Mouse (Mus musculus): ENCODE results near the gene Efcc1.
"Not testable (repeated sequence)": the region's sequence is repeated elsewhere in the genome, so short reads cannot be mapped to it uniquely, and the experiment has no call there.

The Efcc1 gene

DNA sequence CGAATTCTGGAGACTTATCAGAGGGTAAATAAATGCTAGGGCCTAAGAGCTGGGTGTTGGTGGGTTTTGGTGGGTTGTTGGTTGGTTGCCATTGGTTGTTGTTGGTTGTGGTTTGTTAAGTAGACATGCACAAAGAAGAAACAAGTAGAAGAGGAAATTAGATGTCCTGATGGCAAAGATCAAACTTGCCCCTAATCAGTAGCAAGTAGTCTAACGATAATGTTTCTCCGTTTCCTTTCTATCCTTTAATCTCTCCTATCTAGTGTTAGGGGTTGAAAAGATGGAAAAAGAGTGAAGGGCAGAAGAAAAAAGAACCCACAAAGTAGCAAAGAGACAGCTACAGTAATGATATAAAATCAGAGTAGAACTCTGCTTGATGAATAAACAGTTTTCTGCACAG is 14.0 kb downstream of the Efcc1 start:
- no peak for DNase-seq (ENCODE audit: low spot score)

DNA sequence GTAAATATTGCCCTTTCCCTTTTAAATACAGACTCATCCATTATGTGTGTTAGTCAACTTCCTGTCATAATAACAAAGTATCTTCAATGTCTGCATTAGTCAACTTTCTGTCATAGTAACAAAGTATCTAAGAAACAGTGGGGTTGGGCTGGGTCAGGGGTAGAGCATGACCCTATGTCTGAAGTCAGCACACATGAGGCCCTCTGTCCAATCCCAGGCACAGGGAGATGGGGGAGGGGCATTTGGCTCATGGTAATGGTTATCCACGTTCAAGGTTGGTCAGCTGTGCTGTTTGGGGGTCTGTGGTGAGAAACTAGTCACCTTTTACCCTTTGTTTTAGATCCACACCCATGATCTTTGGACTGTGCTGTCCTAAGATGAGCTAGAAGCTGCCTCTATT is 14.6 kb downstream of the Efcc1 start:
- no peak for DNase-seq (ENCODE audit: low spot score)

- DNase-seq (ENCODE audit: low spot score), result no peak
Observed at GRCm38 (mm10) chr6:87746059-87746458, 15.4 kb downstream of the Efcc1 start.

- DNase-seq (ENCODE audit: low spot score), result no peak
Observed at GRCm38 (mm10) chr6:87746849-87747248, 16.2 kb downstream of the Efcc1 start.

DNA sequence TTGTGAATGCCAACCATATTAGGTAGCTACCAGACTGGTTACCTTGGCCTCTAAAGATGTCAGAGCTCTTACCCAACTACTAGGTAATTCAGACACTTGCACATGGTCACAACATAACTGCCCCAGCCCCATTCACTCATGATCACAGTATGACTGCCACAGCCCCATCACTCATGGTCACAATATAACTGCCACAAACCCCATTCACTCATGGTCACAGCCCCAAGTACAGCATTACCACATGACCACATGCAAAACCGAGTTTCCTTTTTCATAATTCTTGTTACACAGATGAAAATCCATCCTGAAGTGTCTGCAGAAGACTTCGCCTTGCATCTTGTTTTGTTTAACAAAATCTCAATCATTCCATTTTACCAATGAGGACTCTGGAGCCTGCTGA is 17.4 kb downstream of the Efcc1 start:
- no peak for DNase-seq (ENCODE audit: low spot score)

GRCm38 (mm10) chr6:87748531-87748930 is 17.9 kb downstream of the Efcc1 start:
- DNase-seq (ENCODE audit: low spot score), result no peak

DNA sequence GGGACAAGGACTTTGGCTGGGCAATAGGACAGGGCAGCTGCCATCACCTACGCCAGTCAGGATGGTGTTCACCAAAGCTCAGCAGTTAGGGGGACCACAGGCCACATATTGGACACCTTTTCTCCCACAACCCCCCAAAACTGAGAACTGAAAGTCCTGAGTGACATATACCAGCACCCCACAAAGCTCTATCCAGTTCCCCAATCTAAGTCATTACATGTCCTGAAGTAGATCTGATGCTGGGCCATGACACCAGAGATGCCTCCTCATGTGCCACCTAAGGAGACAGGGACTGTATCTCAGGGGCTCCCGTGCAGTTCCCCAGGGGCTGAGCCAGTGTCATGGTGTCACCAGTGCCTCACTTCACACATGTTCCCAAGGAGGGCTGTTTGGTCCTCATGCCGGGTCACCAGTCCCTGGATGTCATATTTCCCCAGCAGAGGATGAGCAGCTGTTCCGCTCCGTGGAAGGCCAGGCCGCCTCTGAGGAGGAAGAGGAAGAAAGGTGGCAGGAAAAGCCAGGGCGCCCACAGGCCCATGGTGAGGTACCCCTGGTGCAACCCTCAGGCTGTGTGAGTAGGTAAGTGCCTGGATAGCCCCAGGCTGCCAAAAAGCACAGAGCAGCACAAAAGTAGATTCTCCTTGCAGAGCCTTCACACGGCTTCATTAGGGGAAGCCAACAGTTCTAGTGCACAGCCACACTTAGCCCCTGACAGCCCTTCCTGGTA is 19.7 kb downstream of the Efcc1 start:
- no peak for DNase-seq (ENCODE audit: low spot score)

DNA sequence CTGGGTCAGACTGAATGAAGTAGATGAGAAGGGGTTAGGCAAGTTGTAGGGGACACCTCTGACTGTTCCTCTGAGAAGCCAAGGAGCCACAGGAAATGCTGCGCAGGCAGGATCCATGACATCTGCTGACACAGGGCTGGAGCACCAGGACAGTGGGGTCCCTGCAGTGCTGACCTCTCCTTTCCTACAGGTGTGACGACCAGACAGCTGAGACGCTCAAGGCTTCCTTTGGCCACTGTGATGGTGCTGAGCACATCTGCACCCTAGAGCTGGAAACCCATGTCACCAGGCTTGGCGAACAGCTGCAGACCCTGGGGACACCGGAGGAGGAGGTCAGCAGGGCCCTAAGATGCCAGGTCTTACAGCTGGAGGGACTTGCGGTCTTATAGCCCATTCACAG is 20.9 kb downstream of the Efcc1 start:
- DNase-seq (ENCODE audit: low spot score), result no peak

DNA sequence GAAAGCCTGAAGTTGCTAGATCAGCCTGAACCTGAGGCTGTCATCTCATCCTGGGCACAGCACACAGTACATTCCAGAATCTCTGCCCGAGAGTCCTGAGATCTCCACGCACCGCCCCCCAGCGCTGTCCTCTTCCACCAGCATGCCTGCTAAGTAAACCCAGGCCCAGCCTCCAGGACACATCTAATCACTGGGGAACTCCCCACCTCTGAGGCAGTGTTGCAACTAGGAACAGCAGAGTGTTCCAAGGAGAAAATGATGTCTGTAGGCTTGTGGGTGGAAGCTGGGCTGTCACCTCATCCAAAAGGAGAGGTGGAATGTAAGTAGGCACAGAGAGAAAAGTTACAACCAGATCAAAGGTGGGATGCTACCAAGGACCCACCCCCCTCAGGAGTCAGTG is 24.5 kb downstream of the Efcc1 start:
- DNase-seq (ENCODE audit: low spot score), result no peak

- no peak for DNase-seq (ENCODE audit: low spot score)
Observed at GRCm38 (mm10) chr6:87756896-87757295, 26.2 kb downstream of the Efcc1 start.

- DNase-seq (ENCODE audit: low spot score), result no peak
Observed at GRCm38 (mm10) chr6:87759404-87759803, 28.7 kb downstream of the Efcc1 start.

GRCm38 (mm10) chr6:87759850-87760249 is 29.2 kb downstream of the Efcc1 start:
- DNase-seq (ENCODE audit: low spot score), result no peak

DNA sequence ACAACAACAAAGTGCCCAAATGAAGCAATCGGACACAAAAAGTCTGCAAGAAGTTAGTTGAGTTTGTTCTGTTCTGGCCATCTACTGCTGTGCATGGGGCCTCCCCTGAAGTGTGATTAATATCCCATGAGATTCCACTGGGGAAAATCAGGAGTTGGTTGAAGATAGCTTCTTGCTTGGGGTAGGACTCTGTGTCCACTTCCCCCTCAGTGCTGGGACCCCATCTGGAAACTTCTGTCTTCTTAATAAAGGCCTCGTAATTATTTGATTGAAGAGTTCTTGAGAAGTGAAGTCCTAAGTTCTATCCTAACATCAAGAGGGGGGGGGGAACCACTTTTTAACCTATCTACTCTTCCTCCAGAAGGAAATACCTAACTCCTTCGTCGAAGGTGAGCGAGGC is 31.5 kb downstream of the Efcc1 start:
- DNase-seq (ENCODE audit: low spot score), result no peak

- DNase-seq (ENCODE audit: low spot score), result no peak
Observed at GRCm38 (mm10) chr6:87763376-87764280, 33.0 kb downstream of the Efcc1 start.

DNA sequence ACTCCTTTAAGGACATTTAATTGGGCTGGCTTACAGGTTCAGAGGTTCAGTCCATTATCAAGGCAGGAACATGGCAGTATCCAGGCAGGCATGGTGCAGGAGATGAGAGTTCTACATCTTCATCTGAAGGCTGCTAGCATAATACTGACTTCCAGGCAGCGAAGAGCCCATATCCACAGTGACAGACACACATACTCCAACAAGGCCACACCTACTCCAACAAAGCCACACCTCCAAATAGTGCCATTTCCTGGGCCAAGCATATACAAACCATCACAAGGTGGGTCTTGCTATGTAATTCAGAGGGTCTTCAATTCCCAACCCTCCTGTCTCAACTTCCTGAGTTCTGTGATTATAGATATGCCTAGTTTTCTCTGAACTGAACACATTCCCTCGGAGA is 33.6 kb downstream of the Efcc1 start:
- not testable (repeated sequence) for DNase-seq (ENCODE audit: low spot score)

DNA sequence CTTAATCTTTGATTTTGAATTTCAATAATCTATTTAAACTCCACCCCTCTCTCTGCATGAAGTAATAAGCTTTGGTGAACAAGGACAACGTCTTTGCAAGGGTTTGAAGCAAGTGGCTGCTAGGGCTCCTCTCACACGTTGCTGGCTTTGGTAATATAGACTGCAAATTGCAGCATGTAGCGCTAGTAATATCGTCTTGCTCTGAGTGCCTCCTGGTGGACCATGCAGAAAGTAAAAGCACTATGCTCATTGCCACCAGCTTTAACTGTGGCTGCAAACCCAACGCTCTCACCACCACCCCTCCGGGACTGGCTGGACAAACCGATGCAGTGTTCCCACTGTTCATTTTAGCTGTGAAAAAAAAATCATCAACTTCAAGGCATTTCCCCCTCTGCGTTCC is 40.0 kb downstream of the Efcc1 start:
- DNase-seq (ENCODE audit: low spot score), result no peak

- DNase-seq (ENCODE audit: low spot score), result no peak
Observed at GRCm38 (mm10) chr6:87774466-87774865, 43.8 kb downstream of the Efcc1 start.

- DNase-seq (ENCODE audit: low spot score), result no peak
Observed at GRCm38 (mm10) chr6:87774909-87775308, 44.2 kb downstream of the Efcc1 start.

- peak; percentile 56 for DNase-seq (ENCODE audit: low spot score)
Observed at GRCm38 (mm10) chr6:87775588-87776245, 45.0 kb downstream of the Efcc1 start.

DNA sequence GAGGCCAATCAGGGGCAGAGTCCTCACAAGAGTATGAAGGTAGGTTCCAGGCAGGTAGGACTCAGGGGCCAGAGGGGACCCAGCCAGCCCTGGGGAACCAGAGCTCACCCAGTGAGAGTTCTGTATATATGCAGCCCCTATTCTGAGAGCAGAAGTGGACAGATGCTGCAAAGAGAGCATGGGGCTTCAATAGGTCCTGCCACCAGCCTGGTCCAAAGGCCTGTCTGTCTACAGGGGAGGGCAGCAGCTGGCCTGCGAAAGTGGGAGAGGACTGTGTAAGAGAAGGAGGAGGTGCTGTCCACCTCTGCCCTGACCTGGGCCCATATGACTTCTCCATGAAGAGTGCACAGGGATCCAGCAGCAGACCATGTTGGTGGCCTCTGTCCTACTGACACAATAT is 46.0 kb downstream of the Efcc1 start:
- DNase-seq (ENCODE audit: low spot score), result no peak

DNA sequence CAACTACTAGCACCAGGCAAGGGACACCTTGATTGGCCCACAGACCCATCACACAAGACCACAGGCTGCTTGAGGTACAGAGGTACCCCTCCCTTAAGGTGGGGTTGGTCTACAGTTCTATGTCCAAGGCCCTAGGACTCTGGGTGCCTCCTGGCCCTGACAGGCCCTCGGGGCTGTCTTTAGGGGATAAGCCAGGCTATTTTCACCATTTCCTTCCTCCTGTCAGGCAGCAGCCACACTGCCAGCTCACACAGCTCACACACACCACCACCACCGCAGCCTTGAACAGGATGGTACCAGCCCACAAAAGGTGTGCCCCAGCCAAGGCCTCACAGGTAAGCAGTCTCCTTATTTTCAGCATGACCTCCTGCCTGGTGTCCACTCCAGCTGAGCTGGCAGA is 47.2 kb downstream of the Efcc1 start, which contains the start of gene Gp9:
Gene Gp9 (plus strand): TSS at position 231 of the 400 bp plus-strand sequence.
- no peak for DNase-seq (ENCODE audit: low spot score)

- no peak for DNase-seq (ENCODE audit: low spot score)
Observed at GRCm38 (mm10) chr6:87778294-87779173, 47.9 kb downstream of the Efcc1 start.
